In the genomic region with DNA sequence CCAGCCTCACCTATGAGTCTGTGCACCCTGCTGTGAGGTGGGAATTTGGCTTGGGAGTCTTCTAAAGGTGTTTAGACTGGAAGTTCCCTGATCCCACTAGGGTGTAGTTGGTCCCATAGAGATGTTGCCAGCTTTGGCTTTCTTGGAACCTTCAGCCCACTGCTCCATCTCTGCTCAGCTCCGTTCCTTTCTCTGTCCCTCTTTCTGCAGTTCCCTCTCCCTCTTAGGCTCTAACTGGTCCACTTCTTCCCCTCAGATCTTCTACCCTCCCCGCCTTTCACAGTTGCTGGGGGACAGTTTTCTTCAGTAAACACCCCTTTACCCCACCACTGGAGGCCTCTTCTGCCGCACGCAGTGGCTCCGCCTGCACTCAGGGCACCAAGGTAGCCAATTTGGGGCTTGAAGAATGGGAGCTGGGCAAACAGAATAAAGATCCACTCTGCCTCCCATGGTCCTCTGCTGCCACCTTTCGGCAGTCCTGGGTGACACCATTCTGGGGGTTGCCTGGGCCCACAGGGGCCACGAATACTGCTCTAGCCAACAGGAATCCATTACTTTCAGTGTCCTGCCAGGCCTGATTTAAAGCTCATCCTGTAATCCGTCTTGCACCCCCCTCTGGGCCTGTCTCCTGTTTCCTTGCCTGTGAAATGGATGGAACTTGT, we compare ENCODE assay signal across 8 mouse cellular contexts.
DNase-seq lines count a peak whose midpoint lies in the region; TF ChIP-seq lines count a peak whose summit lies in the region.

No protein-coding gene starts in this region.

- intact Hi-C loops in heart, postnatal 25 days (cut with DNase I), result loop anchor here (1.0 to 5.0 kb wide), 3 partner anchors 81 to 528 kb away; no protein-coding TSS in a partner anchor

- TF ChIP-seq CTCF in E14TG2a.4 (conservative IDR thresholded peaks at IDR 0.05; ENCODE audit: low read length), result peak; percentile 67
- peak; percentile 79 for TF ChIP-seq CTCF in embryonic fibroblast, embryonic 13.5 days (IDR thresholded peaks at IDR 0.05; ENCODE audit: borderline replicate concordance, insufficient read depth, low read length)

- H3K27ac ChIP-seq in embryonic fibroblast, embryonic 13.5 days (ENCODE audit: insufficient read depth, low read length), result no peak overlapping the region

- TF ChIP-seq POLR2A in embryonic fibroblast, embryonic 13.5 days (IDR thresholded peaks at IDR 0.05; ENCODE audit: low read depth, low read length), result no peak

- H3K27me3 ChIP-seq in E14TG2a.4 (ENCODE audit: insufficient read depth, low read length), result peaks cover 7% of the 10 kb centered on the region; the same call in 1 of the 2 replicates

- no peaks in the 10 kb centered on the region for H3K4me1 ChIP-seq in E14TG2a.4 (replicated peaks; ENCODE audit: low read depth, low read length)
- no peaks in the 10 kb centered on the region for H3K4me1 ChIP-seq in embryonic fibroblast, embryonic 13.5 days (ENCODE audit: control insufficient read depth, insufficient read depth, low read length)

- peak; percentile 12 to 34 for DNase-seq in adrenal gland, postnatal 4 days (ENCODE audit: low spot score in 2 of 2)
- DNase-seq in heart, postnatal 25 days (ENCODE audit: low spot score), result peak; percentile 12
- DNase-seq in layer of hippocampus, adult 18-20 months (ENCODE audit: low spot score in 2 of 2), result peak; percentile 19 to 37
- DNase-seq in lung, postnatal 10 days, result peak; percentile 77
- DNase-seq in retina, postnatal 7 days (ENCODE audit: low read depth, low spot score), result peak; percentile 37
- peak; percentile 7 to 33 for DNase-seq in urinary bladder, adult 18-20 months (ENCODE audit: low spot score in 2 of 2)

- H3K9me3 ChIP-seq in E14TG2a.4 (ENCODE audit: low read length), result no peaks in the 10 kb centered on the region

- H3K36me3 ChIP-seq in E14TG2a.4 (ENCODE audit: insufficient read depth, low read length), result no peaks in the 10 kb centered on the region

- no peak overlapping the region for H3K4me3 ChIP-seq in E14TG2a.4 (replicated peaks; ENCODE audit: low read length)
- no peak overlapping the region for H3K4me3 ChIP-seq in embryonic fibroblast, embryonic 13.5 days (ENCODE audit: insufficient read depth, low read length)

Comparison
In these comparisons a context has a peak if more than half of its experiments do, and no peak if none do; other contexts are left out.
1. DNase-seq: peak in every context shown above with its lines; median percentile 77 in lung, postnatal 10 days; 37 in retina, postnatal 7 days; 28 in layer of hippocampus, adult 18-20 months; 23 in adrenal gland, postnatal 4 days; 20 in urinary bladder, adult 18-20 months; 12 in heart, postnatal 25 days.